Mouse (Mus musculus): ENCODE data around the gene Afg3l1.

DNA sequence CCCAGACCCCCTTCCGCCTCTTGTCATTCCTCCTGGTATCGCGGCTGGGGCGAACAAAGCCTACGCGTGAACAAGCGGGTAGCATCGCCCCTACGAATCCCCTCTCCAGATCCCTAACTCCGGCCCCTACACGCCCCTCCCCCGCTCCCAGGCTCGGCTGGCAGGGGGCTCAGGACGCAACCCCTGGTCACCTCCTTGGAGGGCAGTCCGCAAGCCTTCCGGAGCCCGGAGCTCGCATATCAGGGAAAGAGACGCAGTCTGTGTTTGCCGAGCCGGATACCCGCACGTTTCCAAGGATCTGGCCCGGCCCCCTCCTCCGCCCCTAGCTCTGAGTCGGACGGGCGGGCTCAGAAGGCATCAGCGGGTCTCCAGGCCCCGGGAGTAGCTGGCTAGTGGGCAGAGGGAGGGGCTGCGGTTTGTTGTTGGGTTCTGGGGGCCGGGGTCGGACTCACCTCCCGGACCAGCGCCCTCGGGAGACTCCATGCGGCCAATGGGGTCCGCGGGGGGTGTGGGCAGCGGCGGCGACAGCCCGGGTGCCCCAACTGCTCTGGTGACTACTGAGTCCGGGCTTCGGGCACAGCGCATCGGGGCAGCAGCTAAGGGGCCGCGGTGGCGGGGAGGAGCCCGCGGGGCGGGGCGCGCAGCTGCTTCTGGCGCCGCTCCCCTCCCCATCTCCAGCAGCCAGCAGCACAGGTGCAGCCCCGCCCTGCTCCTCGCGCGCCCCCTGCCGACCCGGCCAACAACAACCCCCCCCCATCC, 37.3 kb downstream of the Afg3l1 start, which contains the start of gene Dbndd1:
- TF ChIP-seq CTCF (IDR thresholded peaks at IDR 0.05; ENCODE audit: low read depth, low read length) (no peak), POLR2A (IDR thresholded peaks at IDR 0.05; ENCODE audit: borderline replicate concordance, low read depth, low read length) (no peak)
